Mouse (Mus musculus) liver, adult 2 months (tissue): ENCODE results near the gene Ms4a6c. TPM values are rescaled to one million over a fixed set of nuclear protein-coding genes. Genes with fewer than 3 reads are reported as not detected.
A peak's percentile ranks its signal among the peaks of the same experiment; 100 is the strongest.
"Not testable (repeated sequence)": the region's sequence is repeated elsewhere in the genome, so short reads cannot be mapped to it uniquely, and the experiment has no call there.

ENCODE experiments used
- DNase-seq: peaks from one replicate; pipeline ENCODE4 v3.0.0-alpha.2; 2011; ENCODE audit warnings: low read depth, low spot score; ENCODE audit errors: extremely low read depth
- H3K27ac ChIP-seq: fragments of 200-500 bp; replicated peaks from 2 replicates; pipeline ENCODE4 v1.5.1; 2012; ENCODE audit warnings: low read depth, mild to moderate bottlenecking, control low read depth, inconsistent platforms, low read length; ENCODE audit not compliant: insufficient read depth
- H3K27me3 ChIP-seq: fragments of 200-500 bp; 2 replicates; pipeline ENCODE4 v1.6.1; 2012; ENCODE audit warnings: mild to moderate bottlenecking, moderate library complexity, low read length, inconsistent platforms; ENCODE audit not compliant: control insufficient read depth, insufficient read depth
- H3K36me3 ChIP-seq: fragments of 200-500 bp; 2 replicates; pipeline ENCODE4 v1.6.1; 2012; ENCODE audit warnings: low read length, inconsistent platforms; ENCODE audit not compliant: control insufficient read depth, insufficient read depth
- H3K4me1 ChIP-seq: fragments of 200-500 bp; 2 replicates; pipeline ENCODE4 v1.6.1; 2011; ENCODE audit warnings: low read length; ENCODE audit not compliant: control insufficient read depth, insufficient read depth
- H3K4me3 ChIP-seq: fragments of 200-500 bp; 2 replicates; pipeline ENCODE4 v1.5.1; 2011; ENCODE audit warnings: low read depth, mild to moderate bottlenecking, control low read depth, low read length, moderate library complexity; ENCODE audit not compliant: insufficient read depth
- H3K79me2 ChIP-seq: fragments of 200-500 bp; 2 replicates; pipeline ENCODE4 v1.6.1; 2012; ENCODE audit warnings: inconsistent platforms, mild to moderate bottlenecking, low read length, moderate library complexity; ENCODE audit not compliant: control insufficient read depth, insufficient read depth
- H3K9ac ChIP-seq: fragments of 200-500 bp; 2 replicates; pipeline ENCODE4 v1.6.1; 2012; ENCODE audit warnings: low read depth, mild to moderate bottlenecking, control low read depth, inconsistent platforms, low read length
- CTCF ChIP-seq: fragments of 200-500 bp; IDR thresholded peaks from 2 replicates; pipeline ENCODE4 v1.5.1; 2011; ENCODE audit warnings: low read depth, low read length, control low read depth
- POLR2A ChIP-seq: fragments of 200-500 bp; IDR thresholded peaks from 2 replicates; pipeline ENCODE4 v1.6.1; 2011; ENCODE audit warnings: low read length, control low read depth; ENCODE audit not compliant: insufficient read depth; ENCODE audit errors: extremely low read depth
- WGBS: fragments of 180-500 bp; shearing (Covaris S2); methylation state at CpG from one replicate; pipeline ENCODE4 v1.1.7; 2018; 5-methylcytosine and 5-hydroxymethylcytosine counted together
- polyA plus RNA-seq: library from polyadenylated mRNA; depleted of rRNA; stranded (reverse); fragments of >200 nt; gene quantifications from 2 replicates; pipeline ENCODE4 v1.2.3, GENCODE M21; 2012
- total RNA-seq: library from RNA; depleted of rRNA; stranded (reverse); fragments of >200 nt; gene quantifications from 2 replicates; pipeline ENCODE4 v1.2.3, GENCODE M21; 2014

Ms4a6c gene
- total and polyA plus RNA-seq, 2 experiments, result 1.8 to 6.6 TPM

- Histone ChIP-seq H3K79me2 (no peaks in the 10 kb centered on the region), H3K27ac (no peak overlapping the region), H3K27me3 (no peaks in the 10 kb centered on the region), H3K9ac (no peak overlapping the region), H3K4me1 (no peaks in the 10 kb centered on the region), H3K36me3 (no peaks in the 10 kb centered on the region), H3K4me3 (no peak overlapping the region)
- TF ChIP-seq CTCF (no peak), POLR2A (no peak)
- DNase-seq, result no peak
- 88% methylated on average over 6 of the region's 6 CpGs for WGBS
These were observed 27.2 kb downstream of the Ms4a6c start for GRCm38 (mm10) chr19:11496361-11496760.

- not testable (repeated sequence) for H3K36me3 ChIP-seq, H3K4me1 ChIP-seq, H3K27ac ChIP-seq, H3K4me3 ChIP-seq, DNase-seq, H3K27me3 ChIP-seq, H3K79me2 ChIP-seq, H3K9ac ChIP-seq
- WGBS, result 81% methylated on average over 1 of the region's 1 CpGs
These were observed 28.1 kb downstream of the Ms4a6c start for GRCm38 (mm10) chr19:11497300-11497699.

- 93% methylated on average over 1 of the region's 1 CpGs for WGBS
- TF ChIP-seq POLR2A (no peak), CTCF (no peak)
These were observed 31.6 kb downstream of the Ms4a6c start for GRCm38 (mm10) chr19:11500796-11501195.

GRCm38 (mm10) chr19:11501326-11501725 is 32.2 kb downstream of the Ms4a6c start:
- TF ChIP-seq CTCF, result no peak
- TF ChIP-seq POLR2A, result no peak
- 85% methylated on average over 4 of the region's 4 CpGs for WGBS
- H3K27me3 ChIP-seq, result no peaks in the 10 kb centered on the region
- no peaks in the 10 kb centered on the region for H3K79me2 ChIP-seq
- DNase-seq, result no peak
- no peak overlapping the region for H3K27ac ChIP-seq
- no peaks in the 10 kb centered on the region for H3K36me3 ChIP-seq
- H3K4me1 ChIP-seq, result no peaks in the 10 kb centered on the region
- no peak overlapping the region for H3K9ac ChIP-seq
- no peak overlapping the region for H3K4me3 ChIP-seq

More at GRCm38 (mm10) chr19:11500796-11501195, 31.6 kb downstream of the Ms4a6c start:
- no peak overlapping the region for H3K9ac ChIP-seq
- no peak overlapping the region for H3K4me3 ChIP-seq
- no peaks in the 10 kb centered on the region for H3K79me2 ChIP-seq
- H3K4me1 ChIP-seq, result no peaks in the 10 kb centered on the region
- no peaks in the 10 kb centered on the region for H3K36me3 ChIP-seq
- no peak for DNase-seq
- H3K27ac ChIP-seq, result no peak overlapping the region
- H3K27me3 ChIP-seq, result no peaks in the 10 kb centered on the region

- Histone ChIP-seq H3K4me3 (no peak overlapping the region), H3K36me3 (no peaks in the 10 kb centered on the region), H3K9ac (no peak overlapping the region), H3K4me1 (no peaks in the 10 kb centered on the region), H3K27me3 (no peaks in the 10 kb centered on the region), H3K27ac (no peak overlapping the region), H3K79me2 (no peaks in the 10 kb centered on the region)
- DNase-seq, result no peak
- no peak for TF ChIP-seq POLR2A
- TF ChIP-seq CTCF, result no peak
- WGBS, result 57% methylated on average over 1 of the region's 1 CpGs
These were observed 35.7 kb downstream of the Ms4a6c start for GRCm38 (mm10) chr19:11504857-11505256.

GRCm38 (mm10) chr19:11513458-11513857 is 44.3 kb downstream of the Ms4a6c start:
- DNase-seq, result peak; percentile 33
- H3K4me1 ChIP-seq, result peaks cover 6% of the 10 kb centered on the region; the same call in 1 of the 2 replicates
- no peak overlapping the region for H3K9ac ChIP-seq
- H3K79me2 ChIP-seq, result no peaks in the 10 kb centered on the region
- H3K27ac ChIP-seq, result no peak overlapping the region
- WGBS, result 63% methylated on average over 1 of the region's 1 CpGs
- H3K36me3 ChIP-seq, result no peaks in the 10 kb centered on the region
- no peaks in the 10 kb centered on the region for H3K27me3 ChIP-seq
- no peak overlapping the region for H3K4me3 ChIP-seq
- TF ChIP-seq POLR2A, result no peak
- no peak for TF ChIP-seq CTCF
